Mouse (Mus musculus) CD4-positive helper T cell, adult 2 months (primary cell): ENCODE data around the gene Lsamp.

Experiments
- DNase-seq: peaks from one replicate; pipeline ENCODE4 v3.0.0-alpha.2; 2012; ENCODE audit warnings: low read depth, missing footprints, low spot score

Lsamp gene

GRCm38 (mm10) chr16:41542641-41543040 is 1558.5 kb downstream of the Lsamp start:
- no peak for DNase-seq

GRCm38 (mm10) chr16:41551164-41551563 is 1567.0 kb downstream of the Lsamp start:
- no peak for DNase-seq

DNA sequence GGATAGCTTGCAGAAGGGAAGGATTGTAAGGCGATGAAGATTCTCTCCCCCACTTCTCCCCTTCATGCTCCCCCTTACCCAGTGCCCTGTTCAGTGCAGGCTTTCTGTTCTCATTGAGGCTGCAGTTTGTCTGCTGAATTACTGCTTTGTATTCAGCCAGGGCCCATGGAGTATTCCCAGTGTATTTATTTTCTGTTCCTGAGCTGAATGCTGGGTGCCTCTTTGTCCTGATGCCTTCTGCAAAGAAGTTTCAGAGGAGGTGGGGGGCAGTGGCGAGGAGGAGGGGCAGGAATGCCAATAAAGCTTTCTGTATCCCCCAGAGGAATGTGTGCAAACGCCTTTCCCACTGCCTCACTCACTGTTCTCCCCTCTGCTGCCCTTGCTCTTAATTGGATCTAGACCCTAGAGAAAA is 1567.7 kb downstream of the Lsamp start:
- no peak for DNase-seq

- no peak for DNase-seq
Observed at GRCm38 (mm10) chr16:41557104-41557503, 1572.9 kb downstream of the Lsamp start.

DNA sequence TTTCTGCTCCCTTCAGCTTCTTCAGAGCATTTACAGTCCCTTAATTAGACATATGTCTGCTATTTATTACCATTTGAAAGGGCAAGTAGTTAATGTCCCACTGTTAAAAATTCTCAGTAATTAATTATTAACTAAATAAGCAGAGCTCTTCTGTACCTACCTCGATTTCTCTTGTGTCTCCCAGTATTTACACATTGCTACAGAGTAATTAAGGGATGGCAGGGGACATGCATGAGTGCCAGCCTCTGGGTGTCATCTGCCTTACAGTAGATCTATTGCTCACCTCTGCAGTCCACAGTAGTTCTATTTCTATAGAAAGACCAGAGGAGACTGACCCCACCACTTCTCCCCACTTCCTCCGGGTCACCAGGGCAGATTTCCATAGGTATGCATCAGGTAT is 1581.1 kb downstream of the Lsamp start:
- DNase-seq, result no peak

GRCm38 (mm10) chr16:41588675-41589301 is 1604.6 kb downstream of the Lsamp start:
- DNase-seq, result no peak

- no peak for DNase-seq
Observed at GRCm38 (mm10) chr16:41612229-41612628, 1628.1 kb downstream of the Lsamp start.

DNA sequence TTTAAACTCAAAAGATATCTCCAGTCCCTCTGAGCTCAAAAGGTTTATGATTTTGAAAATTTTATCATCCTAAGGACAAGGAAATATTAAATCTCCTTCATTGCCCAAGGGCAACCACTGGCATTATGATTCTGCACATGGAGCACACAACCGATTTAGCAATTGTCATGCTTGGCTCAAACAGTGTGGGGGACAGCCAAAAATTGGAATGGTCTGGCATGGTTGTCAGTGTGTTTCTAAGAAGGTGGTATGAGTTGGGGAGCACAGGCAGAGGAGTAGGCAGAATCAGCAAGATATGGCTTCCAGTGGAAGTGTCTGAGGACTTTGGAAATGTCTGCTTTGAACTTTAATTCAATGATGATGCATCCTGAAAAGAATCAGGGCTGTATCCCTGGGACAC is 1639.7 kb downstream of the Lsamp start:
- DNase-seq, result no peak

DNA sequence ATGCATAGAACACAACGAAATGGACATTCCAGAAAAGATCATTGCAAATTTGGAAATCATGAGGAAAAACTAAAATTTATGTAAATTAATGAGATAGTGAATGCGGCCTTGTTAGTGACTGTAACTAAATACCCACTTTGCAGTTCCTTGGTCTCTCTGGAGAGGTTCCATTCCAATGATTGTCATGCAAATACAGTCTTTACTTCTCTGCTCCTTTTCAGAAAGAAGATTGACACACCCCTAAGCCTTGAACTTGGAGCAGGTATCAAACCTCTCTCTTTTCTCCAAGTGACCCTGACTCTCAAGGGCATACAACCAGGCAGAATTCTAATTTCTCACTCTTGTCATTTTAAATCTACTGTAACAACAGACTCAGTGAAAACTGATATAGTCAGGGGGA is 1649.7 kb downstream of the Lsamp start:
- no peak for DNase-seq

DNA sequence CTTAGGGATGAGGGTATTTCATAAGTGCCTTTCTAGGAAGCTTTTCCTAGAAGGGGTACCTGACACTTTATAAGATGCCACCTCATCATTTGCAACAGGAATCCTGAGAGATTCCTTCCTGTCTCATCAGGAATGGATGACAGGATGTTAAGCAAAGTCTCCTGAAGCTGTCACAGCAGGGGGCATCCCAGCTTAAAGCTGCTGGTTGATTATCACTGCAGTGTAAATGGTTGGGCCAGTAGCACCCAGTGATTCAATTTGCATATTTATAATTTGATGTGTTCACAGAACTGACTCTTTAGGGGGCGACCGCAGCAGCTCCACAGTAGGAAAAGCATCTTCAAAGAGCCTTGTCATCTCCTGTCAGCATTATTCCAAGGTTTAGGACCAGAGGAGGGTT is 1656.7 kb downstream of the Lsamp start:
- no peak for DNase-seq

DNA sequence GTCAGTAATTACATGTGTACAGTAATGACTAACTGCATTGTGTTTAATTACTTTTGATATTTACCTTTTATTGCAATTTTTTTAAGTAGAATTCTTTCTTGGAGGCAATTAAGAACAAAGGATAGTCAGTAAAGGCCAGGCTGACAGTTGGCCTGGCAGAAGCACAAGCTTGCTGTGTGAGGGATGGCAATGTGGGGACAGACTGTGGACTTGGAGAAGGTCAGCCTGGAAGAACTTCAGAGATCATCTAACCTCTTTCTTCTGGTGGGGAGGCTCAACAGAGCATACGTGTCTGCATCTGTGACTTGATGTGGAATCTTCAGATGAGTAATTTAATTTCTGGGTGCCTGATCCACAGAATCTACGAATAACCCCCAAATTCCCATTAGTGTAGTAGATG is 1669.1 kb downstream of the Lsamp start:
- no peak for DNase-seq

- no peak for DNase-seq
Observed at GRCm38 (mm10) chr16:41674316-41675038, 1690.3 kb downstream of the Lsamp start.

- no peak for DNase-seq
Observed at GRCm38 (mm10) chr16:41675774-41676173, 1691.6 kb downstream of the Lsamp start.

DNA sequence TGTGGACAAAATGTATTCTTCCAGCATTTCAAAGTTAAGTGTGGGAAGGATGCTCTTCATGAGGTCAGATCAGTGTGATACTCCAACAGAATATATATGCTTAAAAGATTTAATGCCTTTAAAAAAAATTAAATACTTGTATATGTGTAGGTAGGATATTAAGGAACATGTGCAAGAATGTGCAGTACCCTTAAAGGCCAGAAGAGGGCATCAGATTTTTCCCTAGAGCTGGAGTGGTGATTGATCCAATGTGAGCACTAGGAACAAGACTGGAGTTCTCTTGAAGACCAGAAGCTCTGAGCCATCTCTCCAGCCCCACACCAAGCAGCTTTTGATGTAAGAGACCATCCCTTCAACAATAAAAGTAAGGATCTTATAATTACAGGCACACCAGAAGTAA is 1708.3 kb downstream of the Lsamp start:
- no peak for DNase-seq

DNA sequence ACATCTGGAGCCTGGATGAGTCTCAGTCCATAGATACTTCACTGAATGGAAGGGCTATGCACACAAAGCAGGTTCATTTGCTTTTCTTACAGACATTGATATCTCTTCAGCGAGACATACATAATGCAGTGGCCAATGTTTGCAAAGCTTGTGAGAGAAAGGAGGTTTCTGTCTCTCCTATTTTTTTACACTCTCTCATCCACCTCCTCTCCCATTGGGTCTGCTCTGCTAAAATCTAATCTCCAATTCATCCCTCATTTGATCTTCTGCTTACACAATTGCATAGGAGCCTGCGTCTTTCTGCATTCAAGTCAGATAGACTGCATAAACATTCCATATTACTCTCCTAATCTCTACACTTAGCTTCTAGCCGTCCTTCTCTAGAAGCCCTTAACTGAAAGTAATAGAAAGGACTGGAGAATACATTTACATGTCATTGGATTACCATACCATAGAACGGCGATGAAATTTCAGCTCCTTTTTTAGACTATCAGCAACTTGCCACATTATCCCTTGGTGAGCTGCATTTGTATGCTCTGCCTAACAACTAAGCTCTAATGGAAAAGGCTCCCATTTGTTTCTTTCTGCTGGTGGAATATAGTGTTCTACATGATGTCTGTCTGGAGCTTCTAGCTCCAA is 1717.7 kb downstream of the Lsamp start:
- no peak for DNase-seq

GRCm38 (mm10) chr16:41728900-41729585 is 1744.9 kb downstream of the Lsamp start:
- DNase-seq, result no peak

DNA sequence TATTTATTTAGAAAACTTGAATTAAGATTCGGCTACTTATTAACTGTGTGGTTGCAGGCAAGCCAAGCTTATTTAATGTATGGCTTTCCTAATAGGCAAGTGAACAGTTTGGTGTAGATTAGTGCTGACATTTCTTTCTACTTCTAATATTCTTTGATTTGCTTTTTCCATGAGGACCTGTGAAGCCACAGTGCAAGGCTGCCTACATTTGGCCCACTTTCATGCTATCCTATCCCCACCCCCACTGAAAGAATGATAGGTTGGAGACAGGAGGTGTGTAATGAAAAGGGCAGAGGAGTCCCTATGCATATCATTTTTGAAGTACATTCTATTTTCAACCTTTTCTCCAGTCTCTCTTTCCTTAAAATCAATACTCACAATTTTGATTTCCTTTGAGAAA is 1745.8 kb downstream of the Lsamp start:
- no peak for DNase-seq

DNA sequence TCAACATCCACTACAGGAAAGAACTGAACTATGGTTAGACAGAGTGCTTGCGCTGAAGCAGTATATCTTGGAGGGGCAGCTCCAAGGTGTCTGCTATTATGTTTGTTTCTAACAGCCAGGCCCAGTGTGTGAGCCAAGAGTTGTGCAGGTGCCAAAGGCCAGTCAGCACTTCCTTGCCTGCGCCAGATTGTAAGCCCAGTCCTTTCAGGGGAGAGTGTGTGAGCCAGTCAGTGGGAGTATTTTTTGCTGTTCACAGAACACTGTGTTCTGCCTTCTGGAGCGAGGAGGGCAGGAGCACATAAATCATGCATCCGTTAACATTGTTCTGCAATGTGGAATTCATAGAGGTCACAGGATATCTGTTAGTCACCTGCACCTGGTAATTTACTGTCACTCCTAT is 1760.9 kb downstream of the Lsamp start:
- no peak for DNase-seq

- no peak for DNase-seq
Observed at GRCm38 (mm10) chr16:41746235-41746911, 1762.2 kb downstream of the Lsamp start.

DNA sequence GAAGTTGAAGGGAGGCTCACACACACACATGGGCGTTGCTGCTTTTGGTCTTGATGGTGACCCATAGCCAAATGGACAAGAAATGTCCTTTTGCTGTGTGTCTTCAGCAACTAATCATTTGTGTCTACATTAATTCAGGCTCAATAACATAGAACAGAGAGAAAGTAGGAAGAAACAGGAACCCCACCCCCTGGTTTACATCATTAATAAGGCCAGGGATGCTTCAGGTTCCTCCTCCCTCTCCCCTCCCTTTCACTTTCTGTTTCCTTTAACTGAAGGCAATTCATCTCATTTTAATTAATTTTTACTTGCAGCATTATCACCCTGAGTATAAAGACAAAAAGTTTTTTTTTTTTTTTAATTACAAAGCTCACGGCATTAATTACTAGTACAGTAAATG is 1763.7 kb downstream of the Lsamp start:
- DNase-seq, result no peak

- no peak for DNase-seq
Observed at GRCm38 (mm10) chr16:41748759-41749158, 1764.6 kb downstream of the Lsamp start.

- DNase-seq, result no peak
Observed at GRCm38 (mm10) chr16:41764285-41764684, 1780.1 kb downstream of the Lsamp start.
